Mouse (Mus musculus) ovary, adult 18-20 months (tissue): ENCODE data around the gene Prmt2.
A peak's percentile ranks its signal among the peaks of the same experiment; 100 is the strongest.

Experiments used
- DNase-seq: peaks from one replicate; pipeline ENCODE4 v3.0.0; 2022; ENCODE audit warnings: low spot score, mixed read lengths

Prmt2 gene

GRCm38 (mm10) chr10:76218240-76218639 lies 19.4 kb downstream of the Prmt2 start:
- DNase-seq: no peak

GRCm38 (mm10) chr10:76217056-76217455 lies 20.6 kb downstream of the Prmt2 start:
- DNase-seq: no peak

GRCm38 (mm10) chr10:76214161-76214560 lies 23.5 kb downstream of the Prmt2 start:
- DNase-seq: no peak

GRCm38 (mm10) chr10:76212121-76212520 lies 25.5 kb downstream of the Prmt2 start:
- no peak for DNase-seq

GRCm38 (mm10) chr10:76210806-76211205 lies 26.9 kb downstream of the Prmt2 start:
- DNase-seq: no peak

GRCm38 (mm10) chr10:76209241-76209640 lies 28.4 kb downstream of the Prmt2 start:
- DNase-seq: no peak

- DNase-seq: no peak
Measured at GRCm38 (mm10) chr10:76207262-76207796, 30.3 kb downstream of the Prmt2 start.

- DNase-seq: no peak
Measured at GRCm38 (mm10) chr10:76203798-76204283, 33.8 kb downstream of the Prmt2 start.

GRCm38 (mm10) chr10:76201978-76202377 lies 35.7 kb downstream of the Prmt2 start:
- peak; percentile 33 for DNase-seq

- no peak for DNase-seq
Measured at GRCm38 (mm10) chr10:76201416-76201815, 36.2 kb downstream of the Prmt2 start.

GRCm38 (mm10) chr10:76188010-76188409 lies 49.7 kb downstream of the Prmt2 start:
- DNase-seq: no peak

- no peak for DNase-seq
Measured at GRCm38 (mm10) chr10:76185216-76185615, 52.4 kb downstream of the Prmt2 start.

- no peak for DNase-seq
Measured at GRCm38 (mm10) chr10:76174899-76175298, 62.8 kb downstream of the Prmt2 start.

- no peak for DNase-seq
Measured at GRCm38 (mm10) chr10:76158009-76158408, 79.7 kb downstream of the Prmt2 start.

- DNase-seq: no peak
Measured at GRCm38 (mm10) chr10:76157528-76157927, 80.1 kb downstream of the Prmt2 start.
